Mouse (Mus musculus): ENCODE measurements at regions not wholly inside any gene's neighbourhood (a gene's known extent, or its start where the extent isn't known, plus 50 kb on each side); places are given as distances from the start of the nearest gene placed in this dataset.

- no peak overlapping the region for H3K4me2 ChIP-seq (ENCODE audit: low read depth, low read length, poor library complexity, severe bottlenecking)
- H3K9me3 ChIP-seq (ENCODE audit: low read length): no peaks in the 10 kb centered on the region
- no peaks in the 10 kb centered on the region for H3K36me3 ChIP-seq (ENCODE audit: insufficient read depth, low read length)
- DNase-seq (ENCODE audit: low spot score) (no peak), ATAC-seq (ENCODE audit: low FRiP score) (no peak)
- H3K9ac ChIP-seq (replicated peaks; ENCODE audit: low read length, poor library complexity, severe bottlenecking): no peak overlapping the region
- no peaks in the 10 kb centered on the region for H3K4me1 ChIP-seq (ENCODE audit: insufficient read depth, low read length)
- TF ChIP-seq CTCF (IDR thresholded peaks at IDR 0.05): no peak
- no peaks in the 10 kb centered on the region for H3K27me3 ChIP-seq (ENCODE audit: insufficient read depth, low read length)
- H3K27ac ChIP-seq (ENCODE audit: low read depth, low read length): no peak overlapping the region
- 80% methylated on average over 7 of the region's 7 CpGs for WGBS
- no peak overlapping the region for H3K4me3 ChIP-seq (ENCODE audit: low read depth, low read length)
Observed at GRCm38 (mm10) chr3:99739654-99740053, 145.6 kb upstream of the Spag17 start.

DNA sequence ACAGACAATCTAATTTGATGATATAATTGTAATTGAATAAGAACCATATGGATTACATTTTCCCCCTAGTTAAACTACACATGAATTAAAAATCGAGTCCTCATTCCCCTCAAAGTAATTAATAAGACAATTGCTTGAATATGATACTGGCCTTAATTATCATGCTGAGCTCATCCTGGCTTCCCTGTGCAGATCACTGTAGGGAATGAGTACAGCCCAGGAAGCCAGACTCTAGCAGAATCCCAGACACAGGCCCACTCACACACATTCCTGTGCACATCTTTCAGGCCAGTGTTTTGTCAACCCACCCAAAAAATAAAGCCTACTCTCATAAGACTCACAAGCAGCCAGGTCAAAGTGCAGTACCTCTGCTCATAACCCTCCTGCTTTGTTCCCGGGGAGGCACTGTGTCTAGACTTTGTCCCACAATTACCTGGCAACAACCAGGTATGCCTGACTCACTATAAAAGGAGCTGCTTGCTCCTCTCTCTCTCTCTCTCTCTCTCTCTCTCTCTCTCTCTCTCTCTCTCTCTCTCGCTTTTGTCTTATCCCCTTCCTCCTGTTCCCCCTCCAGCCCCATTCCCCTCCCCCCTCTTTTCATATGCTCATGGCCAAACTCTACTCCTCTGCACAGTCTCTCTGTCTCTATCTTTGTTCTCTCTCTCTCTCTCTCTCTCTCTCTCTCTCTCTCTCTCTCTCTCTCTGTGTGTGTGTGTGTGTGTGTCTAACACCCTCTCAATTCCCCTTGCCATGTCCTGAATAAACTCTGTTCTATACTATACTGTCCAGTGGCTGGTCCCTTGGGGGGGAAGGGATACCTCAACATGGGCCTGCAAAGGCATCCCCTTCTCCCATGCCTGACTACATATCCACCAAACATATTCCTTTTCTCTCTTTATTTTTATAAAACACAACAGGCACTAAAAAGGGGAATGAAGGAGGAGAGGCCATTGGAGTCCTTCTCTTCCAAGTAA lies 143.7 kb upstream of the Spag17 start:
- WGBS: 66% methylated on average over 3 of the region's 3 CpGs
- Histone ChIP-seq H3K27ac (ENCODE audit: low read depth, low read length) (no peak overlapping the region), H3K4me3 (ENCODE audit: low read depth, low read length) (no peak overlapping the region), H3K4me2 (ENCODE audit: low read depth, low read length, poor library complexity, severe bottlenecking) (no peak overlapping the region), H3K9ac (replicated peaks; ENCODE audit: low read length, poor library complexity, severe bottlenecking) (no peak overlapping the region), H3K9me3 (ENCODE audit: low read length) (no peaks in the 10 kb centered on the region), H3K27me3 (ENCODE audit: insufficient read depth, low read length) (no peaks in the 10 kb centered on the region), H3K4me1 (ENCODE audit: insufficient read depth, low read length) (no peaks in the 10 kb centered on the region), H3K36me3 (ENCODE audit: insufficient read depth, low read length) (no peaks in the 10 kb centered on the region)
- peak; percentile 3 for DNase-seq (ENCODE audit: low spot score)
- TF ChIP-seq CTCF (IDR thresholded peaks at IDR 0.05): no peak
- ATAC-seq (ENCODE audit: low FRiP score): no peak

DNA sequence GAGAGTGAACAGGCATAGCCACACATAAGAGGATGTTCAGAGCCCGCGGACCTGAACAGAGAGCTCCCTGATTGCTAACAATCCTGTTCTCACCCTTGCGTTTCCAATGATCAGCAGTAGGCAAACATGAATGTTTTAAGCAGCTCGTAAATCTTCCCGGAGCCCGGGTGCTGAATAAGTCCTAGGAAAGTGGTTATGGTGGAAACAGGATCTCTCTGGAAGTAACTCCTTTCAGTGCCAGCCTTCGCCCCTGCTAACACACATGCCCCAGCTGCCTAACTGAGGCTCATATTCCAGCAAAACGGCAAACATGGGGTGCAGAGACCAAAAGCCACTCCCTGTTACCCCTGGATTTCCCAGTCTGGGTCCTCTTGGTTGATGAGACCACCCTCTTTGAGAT lies 135.5 kb upstream of the Spag17 start:
- WGBS: 82% methylated on average over 8 of the region's 8 CpGs
- no peak overlapping the region for H3K9ac ChIP-seq (replicated peaks; ENCODE audit: low read length, poor library complexity, severe bottlenecking)
- no peak overlapping the region for H3K27ac ChIP-seq (ENCODE audit: low read depth, low read length)
- no peaks in the 10 kb centered on the region for H3K36me3 ChIP-seq (ENCODE audit: insufficient read depth, low read length)
- H3K4me1 ChIP-seq (ENCODE audit: insufficient read depth, low read length): no peaks in the 10 kb centered on the region
- no peaks in the 10 kb centered on the region for H3K27me3 ChIP-seq (ENCODE audit: insufficient read depth, low read length)
- no peak overlapping the region for H3K4me3 ChIP-seq (ENCODE audit: low read depth, low read length)
- no peaks in the 10 kb centered on the region for H3K9me3 ChIP-seq (ENCODE audit: low read length)
- no peak for TF ChIP-seq CTCF (IDR thresholded peaks at IDR 0.05)
- DNase-seq (ENCODE audit: low spot score): no peak
- ATAC-seq (ENCODE audit: low FRiP score): no peak
- H3K4me2 ChIP-seq (ENCODE audit: low read depth, low read length, poor library complexity, severe bottlenecking): no peak overlapping the region

DNA sequence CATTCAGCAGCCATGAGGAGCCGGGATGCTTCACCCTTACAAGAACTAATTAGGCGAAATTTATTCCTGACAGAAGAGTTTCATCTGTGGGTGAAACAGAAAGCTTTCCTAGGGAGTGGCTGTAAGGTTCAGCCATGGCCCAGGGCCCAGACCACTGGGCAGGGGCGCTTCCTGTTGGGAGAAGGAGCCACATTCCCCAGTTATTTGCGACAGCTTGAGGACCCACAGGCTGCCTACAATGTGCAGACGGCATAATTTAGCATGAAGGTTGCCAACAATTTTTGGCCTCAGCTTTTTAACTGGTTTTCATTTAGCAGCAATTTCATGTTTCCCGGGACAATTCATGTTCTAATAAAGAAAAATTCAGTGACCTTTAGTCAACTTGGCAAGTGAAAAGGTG lies 106.7 kb upstream of the Spag17 start:
- no peak overlapping the region for H3K27ac ChIP-seq (ENCODE audit: low read depth, low read length)
- no peak overlapping the region for H3K4me2 ChIP-seq (ENCODE audit: low read depth, low read length, poor library complexity, severe bottlenecking)
- H3K36me3 ChIP-seq (ENCODE audit: insufficient read depth, low read length): no peaks in the 10 kb centered on the region
- no peaks in the 10 kb centered on the region for H3K27me3 ChIP-seq (ENCODE audit: insufficient read depth, low read length)
- H3K4me1 ChIP-seq (ENCODE audit: insufficient read depth, low read length): no peaks in the 10 kb centered on the region
- H3K9me3 ChIP-seq (ENCODE audit: low read length): no peaks in the 10 kb centered on the region
- H3K4me3 ChIP-seq (ENCODE audit: low read depth, low read length): no peak overlapping the region
- 91% methylated on average over 6 of the region's 6 CpGs for WGBS
- DNase-seq (ENCODE audit: low spot score) (no peak), ATAC-seq (ENCODE audit: low FRiP score) (no peak)
- no peak for TF ChIP-seq CTCF (IDR thresholded peaks at IDR 0.05)
- no peak overlapping the region for H3K9ac ChIP-seq (replicated peaks; ENCODE audit: low read length, poor library complexity, severe bottlenecking)

GRCm38 (mm10) chr3:99785955-99786529 lies 99.2 kb upstream of the Spag17 start:
- Histone ChIP-seq H3K9ac (replicated peaks; ENCODE audit: low read length, poor library complexity, severe bottlenecking) (no peak overlapping the region), H3K4me2 (ENCODE audit: low read depth, low read length, poor library complexity, severe bottlenecking) (no peak overlapping the region), H3K4me3 (ENCODE audit: low read depth, low read length) (no peak overlapping the region), H3K27me3 (ENCODE audit: insufficient read depth, low read length) (no peaks in the 10 kb centered on the region), H3K4me1 (ENCODE audit: insufficient read depth, low read length) (no peaks in the 10 kb centered on the region), H3K9me3 (ENCODE audit: low read length) (no peaks in the 10 kb centered on the region), H3K27ac (ENCODE audit: low read depth, low read length) (no peak overlapping the region), H3K36me3 (ENCODE audit: insufficient read depth, low read length) (no peaks in the 10 kb centered on the region)
- DNase-seq (ENCODE audit: low spot score): no peak
- 70% methylated on average over 3 of the region's 3 CpGs for WGBS
- no peak for ATAC-seq (ENCODE audit: low FRiP score)
- TF ChIP-seq CTCF (IDR thresholded peaks at IDR 0.05): no peak

- Histone ChIP-seq H3K27me3 (ENCODE audit: insufficient read depth, low read length) (no peaks in the 10 kb centered on the region), H3K36me3 (ENCODE audit: insufficient read depth, low read length) (no peaks in the 10 kb centered on the region), H3K27ac (ENCODE audit: low read depth, low read length) (no peak overlapping the region), H3K4me2 (ENCODE audit: low read depth, low read length, poor library complexity, severe bottlenecking) (no peak overlapping the region), H3K9ac (replicated peaks; ENCODE audit: low read length, poor library complexity, severe bottlenecking) (no peak overlapping the region), H3K4me3 (ENCODE audit: low read depth, low read length) (no peak overlapping the region), H3K9me3 (ENCODE audit: low read length) (no peaks in the 10 kb centered on the region), H3K4me1 (ENCODE audit: insufficient read depth, low read length) (no peaks in the 10 kb centered on the region)
- DNase-seq (ENCODE audit: low spot score) (no peak), ATAC-seq (ENCODE audit: low FRiP score) (no peak)
- no peak for TF ChIP-seq CTCF (IDR thresholded peaks at IDR 0.05)
- 41% methylated on average over 6 of the region's 6 CpGs for WGBS
Observed at GRCm38 (mm10) chr3:99791316-99791715, 93.9 kb upstream of the Spag17 start.
